Mouse (Mus musculus) ES-Bruce4 (cell line): ENCODE data around the gene Calr.

ENCODE experiments used
- CTCF ChIP-seq: IDR thresholded peaks from one replicate; pipeline ENCODE4 v1.8.1; 2011; ENCODE audit warnings: low read depth, low read length
- EP300 ChIP-seq: IDR thresholded peaks from 2 replicates; pipeline ENCODE4 v1.6.1; 2011; ENCODE audit warnings: low read depth, low read length; ENCODE audit not compliant: insufficient read depth
- POLR2A ChIP-seq: IDR thresholded peaks from one replicate; pipeline ENCODE4 v1.8.1; 2011; ENCODE audit warnings: low read length; ENCODE audit not compliant: insufficient read depth

DNA sequence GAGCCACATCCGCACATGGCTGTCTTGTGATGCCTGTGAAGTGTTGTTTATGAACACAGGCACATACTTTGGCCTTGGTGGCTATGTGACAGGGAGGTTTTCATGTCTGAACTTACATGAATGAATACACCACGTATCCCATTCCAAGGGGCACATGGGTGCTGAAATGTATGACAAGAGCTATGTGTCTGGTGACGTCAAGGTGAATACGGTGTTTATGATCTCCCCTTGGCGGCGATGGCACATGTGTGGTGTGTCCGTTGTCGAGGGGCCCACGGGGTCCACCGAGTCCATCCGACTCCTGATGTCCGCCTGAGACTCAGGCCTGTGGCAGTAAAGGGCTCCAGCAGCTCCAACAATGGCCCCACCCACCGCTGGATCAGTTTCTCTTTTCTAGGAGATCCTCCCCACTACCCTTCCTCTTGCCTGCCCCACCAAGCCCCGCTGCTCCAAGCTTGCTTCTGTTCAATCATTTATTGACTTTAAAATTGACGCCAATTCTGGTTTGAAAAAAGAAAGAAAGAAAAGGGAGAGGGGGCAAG, 49.4 kb downstream of the Calr start:
- TF ChIP-seq POLR2A (no peak), CTCF (no peak), EP300 (no peak)
